Mouse (Mus musculus): ENCODE measurements around the gene Saa1. TPM values are rescaled to one million over a fixed set of nuclear protein-coding genes. Genes with fewer than 3 reads are reported as not detected.
"Not testable (repeated sequence)": the region's sequence is repeated elsewhere in the genome, so short reads cannot be mapped to it uniquely, and the experiment has no call there.

Saa1 gene
- polyA plus RNA-seq (2015; fragmentation: Nextera tagmentation; extraction: Ambion mirVana), result not detected in 2 replicates

DNA sequence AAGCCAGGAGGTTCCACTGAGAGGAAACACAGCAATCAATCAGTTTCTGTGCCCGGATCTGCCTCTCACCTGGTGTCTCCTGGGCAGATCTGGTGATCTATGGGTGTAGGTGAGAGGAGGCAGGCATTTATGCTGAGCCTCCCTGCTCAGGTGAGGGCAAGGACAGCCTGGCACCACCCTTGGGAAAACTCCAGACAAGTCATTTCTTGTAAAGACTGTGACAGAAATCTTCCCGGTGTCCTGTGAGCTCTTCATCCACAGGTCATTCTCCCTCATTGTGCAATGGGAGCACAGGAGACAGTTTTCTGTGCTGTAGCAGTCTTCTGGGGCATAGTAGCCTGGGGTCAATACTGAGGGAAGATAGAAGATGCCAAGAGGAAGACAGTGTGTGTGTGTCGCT, at the start of gene Saa1:
Gene Saa1 (minus strand): TSS at position 101 of the 400 bp plus-strand sequence.
- WGBS, result 81% methylated on average over 3 of the region's 3 CpGs
- not testable (repeated sequence) for H3K4me3 ChIP-seq; ATAC-seq (replicated peaks); H3K27ac ChIP-seq (replicated peaks); H3K9me3 ChIP-seq; H3K4me2 ChIP-seq (replicated peaks); H3K9ac ChIP-seq (replicated peaks); H3K4me1 ChIP-seq; H3K36me3 ChIP-seq; H3K27me3 ChIP-seq

DNA sequence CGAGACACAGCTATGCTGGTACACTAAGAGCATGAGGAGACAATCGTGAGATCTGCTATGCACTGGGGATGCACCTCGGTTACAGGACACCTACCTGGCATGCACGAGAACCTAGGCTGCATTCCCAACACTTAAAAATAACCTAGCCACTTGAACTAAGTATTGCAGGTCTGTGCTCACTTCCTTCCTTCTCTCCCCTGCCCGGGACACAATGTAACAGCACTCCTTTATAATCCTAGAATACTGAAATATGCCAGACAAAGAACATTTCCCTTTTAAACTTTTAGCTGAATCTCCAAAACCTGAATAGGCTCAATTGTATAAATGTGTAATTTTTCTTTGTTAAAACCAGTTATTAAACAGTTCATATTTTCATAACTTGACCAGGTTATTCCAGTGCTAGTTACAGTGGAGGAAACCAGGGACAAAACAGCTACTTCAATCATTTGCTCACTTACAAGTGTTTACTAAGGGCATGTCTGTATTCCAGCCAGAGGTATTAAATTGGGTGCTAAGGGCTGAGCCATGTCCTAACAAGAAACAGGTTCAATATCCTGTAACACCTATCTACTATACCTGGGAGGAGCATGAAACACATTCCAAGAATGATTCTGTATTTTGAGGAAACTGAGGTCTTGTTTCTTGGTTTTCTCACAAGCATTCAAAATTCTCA, 46.5 kb upstream of the Saa1 start:
- Histone ChIP-seq H3K36me3 (peaks cover 54% of the 10 kb centered on the region), H3K27ac (replicated peaks) (no peak overlapping the region), H3K27me3 (no peaks in the 10 kb centered on the region), H3K4me2 (replicated peaks) (no peak overlapping the region), H3K4me3 (no peak overlapping the region), H3K9ac (replicated peaks) (no peak overlapping the region), H3K9me3 (no peaks in the 10 kb centered on the region), H3K4me1 (peaks cover 8% of the 10 kb centered on the region)
- ATAC-seq (replicated peaks), result no peak
- WGBS, result 89% methylated on average over 5 of the region's 5 CpGs

DNA sequence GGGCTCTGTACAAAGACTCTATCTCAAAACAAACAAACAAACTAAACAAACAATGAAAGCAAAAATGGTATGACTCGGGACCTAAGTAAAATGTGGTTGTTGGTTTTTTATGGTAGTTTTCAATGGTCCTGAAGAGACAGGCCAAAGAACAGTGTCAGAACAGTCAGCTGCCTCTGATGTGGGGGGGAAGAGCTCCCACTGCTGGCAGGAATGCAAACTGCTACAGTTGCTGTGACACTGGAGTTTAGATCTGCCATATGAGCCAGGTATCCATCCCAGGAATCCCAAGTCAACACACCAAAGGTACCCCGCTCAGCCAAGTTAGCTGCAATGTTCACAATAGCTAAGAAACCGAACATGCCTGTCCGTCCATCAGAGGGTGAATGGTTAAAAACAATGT, 27.9 kb upstream of the Saa1 start:
- H3K9ac ChIP-seq (replicated peaks), result no peak overlapping the region
- no peak for ATAC-seq (replicated peaks)
- no peak overlapping the region for H3K27ac ChIP-seq (replicated peaks)
- H3K4me2 ChIP-seq (replicated peaks), result no peak overlapping the region
- H3K4me1 ChIP-seq, result no peaks in the 10 kb centered on the region
- no peak overlapping the region for H3K4me3 ChIP-seq
- H3K9me3 ChIP-seq, result no peaks in the 10 kb centered on the region
- H3K27me3 ChIP-seq, result no peaks in the 10 kb centered on the region
- 76% methylated on average over 4 of the region's 4 CpGs for WGBS
- H3K36me3 ChIP-seq, result peaks cover 84% of the 10 kb centered on the region

- Histone ChIP-seq H3K4me1 (no peaks in the 10 kb centered on the region), H3K27me3 (no peaks in the 10 kb centered on the region), H3K9me3 (no peaks in the 10 kb centered on the region), H3K9ac (replicated peaks) (no peak overlapping the region), H3K27ac (replicated peaks) (no peak overlapping the region), H3K4me2 (replicated peaks) (no peak overlapping the region), H3K36me3 (peaks cover 76% of the 10 kb centered on the region), H3K4me3 (no peak overlapping the region)
- WGBS, result 95% methylated on average over 7 of the region's 7 CpGs
- no peak for ATAC-seq (replicated peaks)
These were observed 25.7 kb upstream of the Saa1 start for GRCm38 (mm10) chr7:46768451-46768850.

DNA sequence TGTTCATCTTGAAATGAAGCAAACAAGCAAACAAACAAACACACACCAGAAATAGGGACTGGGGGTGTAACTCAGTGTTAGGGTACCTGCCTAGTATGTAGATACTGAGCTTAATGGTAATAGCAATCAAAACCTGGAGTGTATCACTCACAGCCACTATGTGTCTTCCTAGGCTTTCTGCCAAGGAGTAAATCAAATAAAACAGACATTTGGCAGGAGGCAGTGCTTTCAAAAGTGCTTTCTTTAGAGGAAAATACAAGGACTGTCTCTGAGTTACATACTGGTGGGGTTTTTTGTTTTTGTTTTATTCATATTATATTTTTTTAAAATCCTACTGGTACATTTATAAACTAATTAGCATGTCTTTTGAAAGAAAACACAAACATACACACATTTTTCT, 24.6 kb upstream of the Saa1 start:
- H3K4me1 ChIP-seq, result no peaks in the 10 kb centered on the region
- H3K36me3 ChIP-seq, result peaks cover 76% of the 10 kb centered on the region
- no peaks in the 10 kb centered on the region for H3K27me3 ChIP-seq
- H3K9ac ChIP-seq (replicated peaks), result no peak overlapping the region
- no peak for ATAC-seq (replicated peaks)
- H3K4me2 ChIP-seq (replicated peaks), result no peak overlapping the region
- H3K4me3 ChIP-seq, result no peak overlapping the region
- no peaks in the 10 kb centered on the region for H3K9me3 ChIP-seq
- H3K27ac ChIP-seq (replicated peaks), result no peak overlapping the region

- Histone ChIP-seq H3K4me3 (no peak overlapping the region), H3K4me2 (replicated peaks) (no peak overlapping the region), H3K36me3 (peaks cover 82% of the 10 kb centered on the region), H3K27me3 (no peaks in the 10 kb centered on the region), H3K27ac (replicated peaks) (no peak overlapping the region), H3K9me3 (no peaks in the 10 kb centered on the region), H3K9ac (replicated peaks) (no peak overlapping the region), H3K4me1 (no peaks in the 10 kb centered on the region)
- no peak for ATAC-seq (replicated peaks)
- WGBS, result 63% methylated on average over 8 of the region's 8 CpGs
These were observed 21.9 kb upstream of the Saa1 start for GRCm38 (mm10) chr7:46764672-46765071.

- no peak overlapping the region for H3K9ac ChIP-seq (replicated peaks)
- no peaks in the 10 kb centered on the region for H3K4me1 ChIP-seq
- WGBS, result 91% methylated on average over 5 of the region's 5 CpGs
- H3K4me2 ChIP-seq (replicated peaks), result no peak overlapping the region
- no peaks in the 10 kb centered on the region for H3K27me3 ChIP-seq
- ATAC-seq (replicated peaks), result no peak
- peaks cover 71% of the 10 kb centered on the region for H3K36me3 ChIP-seq
- H3K4me3 ChIP-seq, result no peak overlapping the region
- no peak overlapping the region for H3K27ac ChIP-seq (replicated peaks)
- no peaks in the 10 kb centered on the region for H3K9me3 ChIP-seq
These were observed 19.8 kb upstream of the Saa1 start for GRCm38 (mm10) chr7:46762601-46763000.

DNA sequence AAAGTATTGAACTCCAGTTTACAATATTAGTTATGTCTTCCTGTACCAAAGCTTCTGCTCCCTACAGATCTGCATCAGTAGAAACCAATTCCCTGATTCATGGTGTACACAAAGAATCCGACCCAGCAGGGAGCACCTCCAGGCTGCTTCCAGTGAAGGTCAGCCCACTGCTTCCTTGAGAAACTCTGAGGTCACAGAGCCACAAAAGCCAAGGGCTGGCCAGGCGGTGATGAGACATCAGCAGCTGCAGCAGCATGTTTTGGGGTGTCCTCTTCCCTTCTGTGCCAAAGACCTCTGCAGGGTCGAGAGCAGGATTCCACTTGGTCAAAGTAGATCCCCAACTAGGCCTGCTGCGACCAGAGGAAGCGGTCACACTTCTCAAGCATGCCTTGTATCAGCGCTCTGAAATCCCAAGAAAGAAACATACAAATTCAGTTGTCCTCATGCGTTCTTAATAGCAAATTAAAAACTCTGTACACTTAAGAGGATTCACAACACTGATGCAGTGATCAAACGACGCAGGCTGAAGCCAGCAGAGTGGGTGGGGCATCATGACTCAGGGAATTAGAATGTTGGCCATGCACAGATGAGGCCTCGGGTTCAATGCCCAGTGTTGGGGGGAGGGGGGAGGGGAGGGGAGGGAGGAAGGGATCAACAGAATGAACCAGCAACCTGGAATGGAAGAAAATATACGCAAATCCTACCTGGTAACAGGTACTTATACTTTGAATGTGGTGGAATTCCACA, 18.4 kb upstream of the Saa1 start:
- Histone ChIP-seq H3K9ac (replicated peaks) (no peak overlapping the region), H3K27me3 (no peaks in the 10 kb centered on the region), H3K27ac (replicated peaks) (no peak overlapping the region), H3K4me3 (no peak overlapping the region), H3K4me1 (no peaks in the 10 kb centered on the region), H3K4me2 (replicated peaks) (no peak overlapping the region), H3K36me3 (peaks cover 60% of the 10 kb centered on the region), H3K9me3 (no peaks in the 10 kb centered on the region)
- no peak for ATAC-seq (replicated peaks)
- 71% methylated on average over 11 of the region's 11 CpGs for WGBS

DNA sequence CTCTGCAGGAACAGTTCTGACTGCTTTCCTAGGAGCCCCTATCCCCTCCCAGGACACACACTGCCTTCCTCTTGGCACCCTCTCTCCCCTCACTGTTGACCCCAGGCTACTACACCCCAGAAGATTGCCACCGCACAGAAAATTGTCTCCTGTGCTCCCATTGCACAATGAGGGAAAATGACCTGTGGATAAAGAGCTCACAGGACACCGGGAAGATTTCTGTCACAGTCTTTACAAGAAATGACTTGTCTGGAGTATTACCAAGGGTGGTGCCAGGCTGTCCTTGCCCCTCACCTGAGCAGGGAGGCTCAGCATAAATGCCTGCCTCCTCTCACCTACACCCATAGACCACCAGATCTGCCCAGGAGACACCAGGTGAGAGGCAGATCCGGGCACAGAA, 8.7 kb upstream of the Saa1 start, which contains the start of gene Saa2:
Gene Saa2 (plus strand): TSS at position 301 of the 400 bp plus-strand sequence.
- Histone ChIP-seq H3K27me3 (no peaks in the 10 kb centered on the region), H3K9me3 (no peaks in the 10 kb centered on the region), H3K27ac (replicated peaks) (no peak within 1 kb of the TSS), H3K9ac (replicated peaks) (no peak within 1 kb of the TSS), H3K4me3 (no peak within 1 kb of the TSS), H3K36me3 (no peaks in the 10 kb centered on the region), H3K4me1 (no peaks in the 10 kb centered on the region), H3K4me2 (replicated peaks) (no peak within 1 kb of the TSS)
- WGBS, result 77% methylated on average over 3 of the region's 3 CpGs
- ATAC-seq (replicated peaks), result no peak

- no peaks in the 10 kb centered on the region for H3K9me3 ChIP-seq
- no peak overlapping the region for H3K4me3 ChIP-seq
- no peak for ATAC-seq (replicated peaks)
- 34% methylated on average over 3 of the region's 3 CpGs for WGBS
- no peaks in the 10 kb centered on the region for H3K27me3 ChIP-seq
- H3K9ac ChIP-seq (replicated peaks), result no peak overlapping the region
- H3K27ac ChIP-seq (replicated peaks), result no peak overlapping the region
- H3K36me3 ChIP-seq, result no peaks in the 10 kb centered on the region
- H3K4me2 ChIP-seq (replicated peaks), result no peak overlapping the region
- H3K4me1 ChIP-seq, result no peaks in the 10 kb centered on the region
These were observed 5.7 kb upstream of the Saa1 start for GRCm38 (mm10) chr7:46748459-46748858.

- Histone ChIP-seq H3K27ac (replicated peaks) (no peak overlapping the region), H3K9me3 (no peaks in the 10 kb centered on the region), H3K4me3 (no peak overlapping the region), H3K36me3 (no peaks in the 10 kb centered on the region), H3K4me2 (replicated peaks) (no peak overlapping the region), H3K9ac (replicated peaks) (no peak overlapping the region), H3K27me3 (no peaks in the 10 kb centered on the region), H3K4me1 (no peaks in the 10 kb centered on the region)
- WGBS, result 91% methylated on average over 7 of the region's 7 CpGs
- no peak for ATAC-seq (replicated peaks)
These were observed 3.6 kb upstream of the Saa1 start for GRCm38 (mm10) chr7:46746381-46746780.

GRCm38 (mm10) chr7:46745816-46746215, 3.0 kb upstream of the Saa1 start:
- ATAC-seq (replicated peaks), result no peak
- no peaks in the 10 kb centered on the region for H3K9me3 ChIP-seq
- H3K36me3 ChIP-seq, result no peaks in the 10 kb centered on the region
- H3K9ac ChIP-seq (replicated peaks), result no peak overlapping the region
- 81% methylated on average over 3 of the region's 3 CpGs for WGBS
- H3K27ac ChIP-seq (replicated peaks), result no peak overlapping the region
- no peak overlapping the region for H3K4me2 ChIP-seq (replicated peaks)
- H3K4me3 ChIP-seq, result no peak overlapping the region
- H3K4me1 ChIP-seq, result no peaks in the 10 kb centered on the region
- no peaks in the 10 kb centered on the region for H3K27me3 ChIP-seq

- not testable (repeated sequence) for H3K4me2 ChIP-seq (replicated peaks); H3K9me3 ChIP-seq
These were observed 2.7 kb downstream of the Saa1 start for GRCm38 (mm10) chr7:46740041-46740440.

More at GRCm38 (mm10) chr7:46740041-46740440, 2.7 kb downstream of the Saa1 start:
- not testable (repeated sequence) for H3K4me3 ChIP-seq; H3K27ac ChIP-seq (replicated peaks); ATAC-seq (replicated peaks); H3K36me3 ChIP-seq; H3K27me3 ChIP-seq; H3K4me1 ChIP-seq; H3K9ac ChIP-seq (replicated peaks)
- 77% methylated on average over 5 of the region's 5 CpGs for WGBS

Measured in forebrain, embryonic 15.5 days (tissue).